Mouse (Mus musculus): ENCODE results near the gene Fezf2. TPM values are rescaled to one million over a fixed set of nuclear protein-coding genes. Genes with fewer than 3 reads are reported as not detected.

Fezf2 gene
- total RNA-seq (2021) = not detected
- long read RNA-seq, experiment 1 = 0 reads
- long read RNA-seq, experiment 2 = 0 reads

DNA sequence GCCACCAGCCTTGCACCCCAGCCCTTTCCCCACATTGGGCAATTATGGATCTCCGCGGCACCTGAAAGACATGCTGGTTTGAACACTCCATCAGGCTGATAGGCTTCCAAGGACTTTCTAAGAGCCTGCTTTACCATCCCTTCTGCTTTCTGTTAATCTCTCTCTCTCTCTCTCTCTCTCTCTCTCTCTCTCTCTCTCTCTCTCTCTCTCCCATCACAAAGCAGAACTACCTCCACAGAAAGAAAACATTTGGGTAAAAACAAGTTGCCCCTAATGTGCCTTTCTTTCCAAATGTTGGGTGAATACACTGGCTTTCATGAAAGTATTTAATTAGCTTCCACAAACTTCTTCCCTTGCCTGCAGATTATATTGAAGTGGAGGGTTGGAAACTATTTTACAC, at the start of gene Fezf2:
Fezf2 (minus strand) TSS at position 101 of the 400 bp plus-strand sequence.
- intact Hi-C loops (cut with DNase I) = no loop called here
- no peak for DNase-seq

DNA sequence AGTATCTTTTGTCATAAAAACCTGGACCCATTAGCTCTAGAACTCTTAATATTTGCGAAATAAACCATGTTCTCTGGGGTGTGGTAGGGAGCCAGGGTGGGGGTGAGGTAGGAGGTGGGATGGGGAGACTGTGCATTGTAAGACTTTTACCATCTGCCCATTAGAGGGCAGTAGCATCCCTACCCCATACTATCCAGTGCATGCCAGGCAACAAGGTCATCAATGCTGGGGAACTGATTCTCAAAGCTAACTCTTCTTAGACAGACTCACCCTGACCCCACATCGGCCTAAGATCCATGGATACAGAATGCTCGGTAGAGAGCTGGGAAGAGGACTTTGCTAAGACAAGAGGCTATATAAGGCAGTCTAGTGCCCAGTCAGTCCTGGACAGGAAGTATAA, 49.6 kb upstream of the Fezf2 start:
- intact Hi-C loops (cut with DNase I) = no loop called here
- no peak for DNase-seq

DNA sequence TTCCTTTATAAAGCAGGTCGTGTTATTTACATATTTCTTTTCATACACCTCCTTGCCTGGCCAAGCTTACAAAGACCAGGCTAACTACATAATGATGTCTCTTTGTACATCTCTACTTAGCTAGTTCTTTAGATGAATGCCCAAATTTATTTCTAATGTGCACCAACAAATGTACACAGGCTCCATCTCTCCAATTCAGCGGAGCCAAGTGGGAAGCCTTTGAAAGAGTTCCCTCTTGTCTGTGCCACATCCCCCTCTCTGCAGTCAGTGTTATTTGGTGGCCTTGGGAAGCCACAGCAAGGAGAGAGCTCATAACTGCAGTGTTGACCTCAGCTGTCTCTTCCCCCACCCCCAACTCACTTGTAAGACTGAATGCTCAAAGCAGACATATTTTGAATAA, 46.3 kb upstream of the Fezf2 start:
- intact Hi-C loops (cut with DNase I) = no loop called here
- DNase-seq = no peak

DNA sequence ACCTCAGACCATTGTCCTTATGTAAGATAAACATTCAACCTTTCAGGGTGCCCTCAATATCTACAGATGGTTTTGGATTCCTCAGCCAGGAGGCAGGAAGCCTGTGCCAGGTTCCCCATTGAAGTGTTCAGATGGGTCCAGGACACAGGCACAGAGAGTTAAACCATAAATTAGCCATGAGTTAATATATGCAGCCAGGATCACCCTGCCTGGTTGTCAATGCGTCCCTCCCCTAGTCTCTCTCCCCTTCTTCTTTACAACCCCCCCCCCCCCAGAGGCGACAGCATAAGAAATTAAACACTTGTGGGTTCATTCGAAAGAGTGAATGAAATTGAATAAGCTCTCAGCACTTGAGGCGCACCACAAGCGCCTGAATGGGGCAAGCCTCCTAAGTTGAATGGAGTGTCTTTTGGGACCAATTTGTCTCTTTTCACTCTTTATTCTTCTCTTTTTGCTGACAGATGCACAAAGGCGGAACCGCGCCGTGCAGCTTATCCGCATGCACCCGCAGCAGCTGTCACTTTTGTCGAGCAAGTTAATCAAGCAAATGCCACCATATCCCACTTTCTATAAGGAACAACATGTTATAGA, 45.4 kb upstream of the Fezf2 start:
- intact Hi-C loops (cut with DNase I) = no loop called here
- DNase-seq = no peak

DNA sequence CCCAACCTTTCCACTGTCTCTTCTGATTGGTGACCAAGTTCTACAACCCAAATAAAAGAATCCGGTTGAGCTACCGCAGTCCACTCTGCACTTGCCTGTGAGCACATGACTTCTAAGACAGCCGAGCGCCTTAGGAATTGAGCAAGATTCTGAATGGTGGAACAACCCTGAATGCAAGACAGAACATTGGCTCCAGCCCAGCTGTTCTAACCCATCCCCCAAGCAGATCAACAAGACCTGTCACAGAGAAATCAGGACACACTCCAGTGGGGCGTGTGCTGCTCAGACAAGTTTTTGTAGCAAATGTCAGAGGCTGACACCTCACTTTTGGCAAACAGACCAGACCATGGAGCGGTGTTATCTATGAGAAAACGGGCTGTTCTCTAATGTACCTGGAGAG, 43.2 kb upstream of the Fezf2 start:
- DNase-seq = no peak
- intact Hi-C loops (cut with DNase I) = no loop called here

DNA sequence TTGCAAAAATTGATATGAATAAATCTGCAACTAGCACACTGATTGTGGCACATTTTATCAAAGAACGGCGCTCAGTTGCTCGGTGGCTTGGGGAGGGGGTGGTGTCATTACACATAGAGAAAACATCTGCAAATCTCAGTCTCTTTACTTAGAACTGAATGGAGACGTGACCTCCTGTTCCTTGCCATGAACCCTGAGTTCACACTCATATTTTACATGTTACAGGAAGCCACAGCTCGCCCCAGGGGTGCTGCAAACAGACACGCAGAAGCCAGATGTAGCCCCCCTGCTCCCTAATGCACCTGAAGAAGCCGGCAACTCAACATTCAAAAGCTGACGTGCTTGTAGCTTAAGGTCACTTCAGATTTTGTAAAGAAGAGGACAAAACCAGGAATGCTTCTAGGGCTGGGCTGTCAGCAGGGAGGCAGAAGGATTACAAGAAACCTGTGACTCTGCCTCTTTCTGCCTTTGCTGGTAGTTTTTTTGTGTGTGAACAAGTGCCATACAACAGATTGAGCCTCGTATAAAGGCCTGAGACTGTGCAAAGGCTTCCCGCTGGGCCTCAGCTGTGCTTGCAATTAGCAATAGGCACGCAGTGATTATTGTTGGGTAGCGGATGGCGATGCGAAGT, 40.9 kb upstream of the Fezf2 start:
- intact Hi-C loops (cut with DNase I) = no loop called here
- DNase-seq = no peak

DNA sequence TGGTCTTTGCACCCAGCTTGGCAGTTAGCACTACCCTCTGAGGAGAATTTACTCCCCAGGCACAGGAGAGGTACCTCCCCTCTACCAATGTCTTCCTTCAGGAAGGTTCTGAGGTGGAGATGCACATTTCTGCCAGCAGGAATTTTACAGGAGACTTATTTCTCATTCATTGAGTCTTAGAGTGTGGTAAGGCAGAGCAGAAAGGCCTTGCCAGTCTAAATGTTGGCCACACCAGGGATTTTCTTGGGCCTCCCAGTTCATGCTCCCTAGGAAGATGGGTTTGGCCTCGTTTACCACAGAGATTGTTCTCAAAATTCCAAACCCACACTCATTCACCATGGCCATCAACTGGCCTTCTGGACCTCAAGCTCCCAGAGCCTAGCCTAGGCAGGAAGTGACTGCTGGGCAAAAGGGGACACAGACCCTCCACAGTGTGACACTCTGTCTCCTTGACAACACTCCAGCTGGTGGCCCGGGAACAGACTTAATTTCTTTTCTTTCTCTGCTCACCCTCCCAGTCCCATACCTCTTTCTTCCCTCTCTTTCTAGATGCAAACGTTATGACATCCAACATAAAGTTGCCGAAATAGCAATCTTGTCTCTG, 40.3 kb upstream of the Fezf2 start:
- no peak for DNase-seq

DNA sequence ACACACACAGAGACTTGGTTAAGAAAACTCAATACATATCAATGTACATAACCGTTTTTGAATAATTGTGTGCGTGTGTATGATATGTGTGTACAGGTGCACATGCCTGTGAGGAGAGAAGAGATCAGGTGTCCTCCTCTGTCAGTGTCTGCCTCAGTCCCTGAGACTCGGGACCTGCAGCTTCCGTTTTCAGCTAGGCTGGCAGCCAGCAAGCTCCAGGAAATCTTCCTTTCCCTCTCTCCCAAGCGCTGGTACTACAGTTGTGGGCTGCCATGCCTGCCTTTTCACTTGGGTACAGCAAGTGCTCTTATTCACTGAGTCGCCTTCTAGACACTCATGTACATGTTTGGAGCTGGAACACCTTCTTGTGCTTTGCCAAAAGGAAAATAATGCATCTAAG, 39.2 kb upstream of the Fezf2 start:
- no peak for DNase-seq
- intact Hi-C loops (cut with DNase I) = no loop called here

More for the DNA sequence above, 40.3 kb upstream of the Fezf2 start:
- intact Hi-C loops (cut with DNase I) = no loop called here

DNA sequence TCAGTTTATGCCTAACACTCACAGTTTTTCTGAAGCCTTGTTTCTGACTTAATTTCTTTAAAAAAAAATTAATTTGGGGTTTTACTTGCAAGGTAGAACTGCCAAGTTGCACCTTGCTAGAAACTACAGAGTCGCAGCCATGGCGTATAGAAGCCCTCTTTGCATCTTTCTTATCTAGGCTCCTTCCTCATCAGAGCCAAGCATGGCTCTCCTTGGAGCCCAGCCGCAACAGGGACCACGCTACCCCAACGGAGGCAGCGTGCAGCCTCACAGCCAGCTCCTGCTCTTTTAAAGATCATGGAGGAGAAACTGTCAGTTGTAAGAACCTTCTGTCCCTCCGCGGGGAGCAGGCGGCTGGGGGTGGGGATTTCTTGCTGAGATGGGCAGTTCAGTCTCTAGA, 29.9 kb upstream of the Fezf2 start:
- no peak for DNase-seq
- intact Hi-C loops (cut with DNase I) = no loop called here

DNA sequence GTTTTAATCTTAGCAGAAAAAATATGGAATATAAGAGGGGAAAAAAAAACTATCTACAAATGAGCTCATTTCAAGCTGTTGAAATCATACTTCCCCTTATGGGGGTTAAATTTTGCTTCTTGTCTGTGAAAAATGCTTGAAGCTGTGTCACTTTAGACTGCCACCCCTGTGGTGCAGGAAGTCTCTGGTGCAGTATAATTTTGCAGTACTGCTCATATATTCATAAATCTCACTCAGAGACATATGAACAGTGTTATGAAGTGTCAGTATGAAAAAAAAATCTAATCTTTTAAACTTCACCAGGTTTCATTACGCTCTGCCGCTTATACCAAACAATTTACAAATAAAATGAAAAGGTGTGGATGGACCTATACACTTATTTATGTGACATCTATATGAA, 29.3 kb upstream of the Fezf2 start:
- intact Hi-C loops (cut with DNase I) = no loop called here
- no peak for DNase-seq

DNA sequence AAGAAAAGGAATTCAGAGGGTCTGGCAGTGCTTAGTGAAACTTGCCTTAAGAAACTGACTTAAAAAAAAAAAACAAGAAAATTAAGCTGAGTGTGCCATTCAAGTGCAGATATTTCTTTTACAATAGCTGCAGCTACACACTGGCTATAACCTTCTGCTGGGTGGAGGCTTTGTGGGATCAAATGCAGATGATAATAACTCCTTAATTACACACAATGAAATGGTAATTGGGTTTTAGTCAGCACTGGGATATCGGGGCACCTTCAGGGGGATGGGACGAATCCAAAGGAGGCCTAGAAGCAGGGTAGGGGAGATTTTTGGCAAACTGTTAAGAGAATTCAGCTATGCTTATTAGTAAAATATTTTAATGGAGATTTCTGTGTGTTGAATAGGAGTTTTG, 27.5 kb upstream of the Fezf2 start:
- intact Hi-C loops (cut with DNase I) = no loop called here

DNA sequence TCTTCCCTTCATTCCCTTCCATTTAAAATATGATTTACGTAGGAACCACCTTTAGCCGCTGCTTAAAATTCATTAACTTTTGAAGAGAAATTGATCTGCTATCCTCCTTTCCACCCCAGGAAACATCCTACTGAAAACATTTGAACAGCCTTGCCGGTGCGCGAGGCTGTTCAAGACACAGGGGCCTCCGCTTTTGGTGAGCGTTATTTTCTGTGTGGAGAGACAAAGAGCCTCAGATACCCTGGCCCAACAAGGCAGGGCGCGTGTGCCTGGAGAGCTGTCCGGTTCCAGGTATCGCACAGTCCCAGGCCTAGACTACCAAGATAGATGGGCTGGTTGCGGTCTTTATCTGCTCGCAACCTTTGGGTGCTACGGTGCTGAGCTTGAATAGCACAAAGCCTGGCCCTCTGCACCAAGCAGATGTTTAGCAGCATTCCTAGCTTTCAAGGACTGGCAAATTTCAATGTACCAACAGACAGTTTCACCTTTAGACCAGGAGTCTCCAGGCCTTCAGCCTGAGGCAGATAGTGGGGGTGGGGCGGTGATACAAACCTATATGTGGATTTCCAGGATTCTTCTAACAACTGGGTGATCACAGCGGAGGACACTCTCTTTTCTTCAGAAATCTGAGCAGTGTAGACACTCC, 2.4 kb upstream of the Fezf2 start:
- intact Hi-C loops (cut with DNase I) = loop anchor here (5.0 kb wide), 1 partner anchor 52 kb away; no protein-coding TSS in a partner anchor
- no peak for DNase-seq

More for the DNA sequence above, 27.5 kb upstream of the Fezf2 start:
- no peak for DNase-seq

DNA sequence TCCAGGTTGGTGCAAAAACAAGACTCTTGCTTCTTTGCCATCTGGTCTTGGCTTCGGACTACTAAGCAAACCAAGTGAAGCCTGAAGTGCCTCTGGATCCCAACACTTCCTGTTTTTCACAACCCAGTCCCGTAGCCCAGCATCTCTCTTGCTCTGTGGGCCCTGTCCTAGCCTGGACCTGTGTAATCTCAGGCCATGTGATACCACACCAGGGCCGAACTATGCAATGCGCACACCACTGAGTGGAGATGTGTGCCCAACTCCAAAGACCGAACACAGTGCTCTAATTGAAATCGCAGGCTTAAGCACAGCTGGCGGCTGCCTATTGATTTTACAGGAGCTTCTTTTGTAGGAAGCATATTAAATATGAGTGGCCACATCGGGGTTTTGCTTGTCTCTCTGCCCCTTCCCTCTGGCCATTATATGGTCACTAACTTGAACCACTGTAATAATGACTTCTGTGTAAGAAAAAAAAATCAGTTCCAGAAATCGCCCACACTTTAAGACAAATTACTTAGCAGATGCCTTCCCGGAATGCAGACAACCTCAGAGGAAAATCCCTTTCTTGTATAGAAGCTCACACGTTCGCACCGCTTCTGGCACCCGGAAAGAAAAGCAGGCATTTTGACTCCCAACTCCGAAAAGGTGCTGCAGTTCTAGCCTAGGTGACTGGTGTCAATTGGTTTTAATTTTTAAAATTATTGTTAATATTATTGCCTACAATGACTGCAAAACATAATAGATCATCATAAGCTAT, 1.5 kb upstream of the Fezf2 start:
- no peak for DNase-seq
- intact Hi-C loops (cut with DNase I) = loop anchor here (5.0 kb wide), 1 partner anchor 53 kb away; no protein-coding TSS in a partner anchor

DNA sequence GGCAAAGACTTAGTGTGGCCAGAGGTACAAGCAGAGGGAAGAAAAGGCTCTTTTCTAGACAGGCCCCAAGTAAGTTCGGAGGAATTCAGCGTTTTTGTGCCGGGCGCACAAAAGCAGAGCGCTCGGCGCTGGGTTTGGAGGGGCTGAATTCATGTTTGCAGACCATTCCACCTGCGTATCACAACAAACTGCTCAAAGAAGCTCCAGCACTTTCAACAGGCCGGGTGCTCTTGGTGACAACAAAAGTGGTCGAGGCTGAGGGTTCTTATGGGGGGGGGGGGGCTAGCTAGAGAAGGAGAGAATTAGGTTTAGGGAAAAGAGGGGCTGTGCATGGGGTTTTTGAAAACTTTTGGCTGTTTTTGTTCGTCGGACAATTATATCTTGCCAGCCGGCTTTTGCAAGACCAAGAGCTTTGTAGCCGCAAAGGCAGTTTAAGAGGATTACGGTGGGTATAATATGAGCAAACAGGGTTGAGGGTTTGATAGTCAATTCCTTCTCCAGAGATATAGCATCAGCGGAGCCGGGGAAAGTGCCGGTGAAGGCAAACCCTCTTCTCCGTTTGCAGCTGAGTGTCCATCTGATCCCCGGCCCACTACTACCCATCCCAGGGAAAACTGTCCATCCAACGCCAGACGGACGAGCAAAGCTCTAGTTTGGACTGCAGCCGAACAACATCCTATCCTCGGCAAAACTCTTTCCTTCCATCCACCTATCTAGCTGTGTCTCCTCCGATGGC, 956 bp downstream of the Fezf2 start:
- no peak for DNase-seq
- intact Hi-C loops (cut with DNase I) = no loop called here

DNA sequence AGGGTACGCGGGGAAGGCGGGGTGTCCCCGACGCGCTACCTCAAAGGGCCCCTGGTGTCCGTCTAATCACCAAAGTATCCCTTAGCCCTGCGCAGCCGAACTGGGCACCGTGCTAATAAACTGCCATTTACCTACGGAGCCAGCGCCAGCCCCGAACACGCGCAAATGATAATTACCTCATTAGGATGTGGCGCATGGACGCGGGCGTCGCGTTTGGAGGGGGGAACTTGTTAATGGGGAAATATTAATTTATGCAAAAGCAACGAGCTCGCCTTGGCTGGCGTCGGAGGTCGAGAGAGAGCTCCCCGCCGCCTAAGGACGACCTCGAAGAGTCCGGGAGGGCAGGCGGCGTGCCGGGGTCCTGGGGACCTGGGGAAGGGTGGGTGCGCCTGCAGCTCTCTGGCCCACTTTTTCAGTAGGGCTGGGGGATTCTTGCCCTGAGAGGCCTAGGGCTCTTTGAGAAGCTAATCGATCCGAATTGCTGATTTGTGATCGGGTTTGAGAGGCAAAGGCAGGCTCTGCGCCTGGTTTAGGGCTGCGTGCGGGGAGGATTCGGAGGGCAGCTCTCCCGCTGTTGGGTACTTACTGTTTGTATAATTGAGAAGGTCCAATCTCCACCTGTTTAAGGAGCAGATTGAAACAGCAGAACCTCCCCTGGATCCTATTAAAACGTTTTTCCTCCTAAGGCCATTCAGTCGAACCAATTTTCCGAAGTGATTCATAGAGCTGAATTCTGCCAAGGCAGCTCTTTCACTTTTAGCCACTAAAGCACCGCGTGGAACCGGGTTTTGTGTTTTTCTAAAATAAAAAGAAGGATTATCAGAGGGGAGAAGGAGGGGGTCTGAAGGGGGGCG, 1.8 kb downstream of the Fezf2 start:
- DNase-seq = no peak
- intact Hi-C loops (cut with DNase I) = no loop called here

DNA sequence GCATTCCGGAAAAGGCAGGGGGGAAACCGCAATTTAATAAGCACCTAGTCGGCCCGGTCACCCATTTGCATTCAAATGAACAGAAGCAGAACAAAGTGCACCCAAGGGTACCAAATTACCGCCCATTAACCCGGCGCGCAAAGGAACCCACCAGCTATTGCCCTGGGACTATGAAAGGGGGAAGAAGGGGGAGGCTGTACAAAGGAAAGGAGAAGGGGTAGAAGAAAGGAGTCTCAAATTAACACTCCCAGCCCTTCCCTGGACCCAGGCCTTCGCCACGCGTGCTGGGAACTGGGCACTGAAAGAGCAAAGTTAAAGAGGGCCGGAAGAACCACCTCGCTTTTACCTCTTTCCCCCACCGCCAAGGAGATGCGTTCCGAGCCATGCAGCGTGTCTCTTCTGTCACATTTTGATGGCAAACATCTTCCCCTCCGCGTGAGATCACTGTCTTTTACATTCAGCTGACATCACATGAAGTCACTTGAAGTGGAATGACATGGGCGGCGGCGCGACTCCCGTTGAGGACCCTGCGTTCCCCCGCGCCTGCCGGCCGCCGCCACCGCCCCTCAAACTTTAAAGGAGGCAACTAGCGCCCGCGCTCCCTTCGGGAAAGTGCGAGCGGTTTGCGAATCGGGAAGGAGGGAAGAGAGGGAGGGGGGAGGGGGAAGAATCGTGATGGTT, 2.6 kb downstream of the Fezf2 start:
- DNase-seq = no peak
- intact Hi-C loops (cut with DNase I) = no loop called here

DNA sequence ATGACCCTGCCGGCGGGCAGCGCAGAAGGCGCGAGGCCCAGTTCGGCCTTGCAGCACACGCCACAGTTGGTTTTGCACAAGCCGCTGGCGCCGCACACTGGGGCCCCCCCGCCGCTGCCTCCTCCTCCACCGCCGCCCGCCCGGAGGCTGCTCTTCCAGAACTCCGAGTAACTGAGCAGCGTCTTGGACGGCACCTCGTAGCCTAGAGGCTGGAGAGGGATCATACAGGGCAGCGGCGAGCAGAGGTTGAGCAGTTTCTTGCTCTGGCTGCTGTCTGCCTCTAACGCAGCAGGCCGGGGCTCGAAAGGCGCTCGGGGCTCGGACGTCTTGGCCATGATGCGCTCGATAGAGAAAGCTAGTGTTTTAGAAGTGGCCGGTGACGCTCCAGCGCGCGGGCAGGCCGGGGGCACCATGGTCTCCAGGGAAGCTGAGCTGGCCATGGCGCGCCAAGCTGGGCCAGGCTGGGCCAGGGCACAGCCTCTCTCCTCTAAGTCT, 3.2 kb downstream of the Fezf2 start:
- intact Hi-C loops (cut with DNase I) = no loop called here

DNA sequence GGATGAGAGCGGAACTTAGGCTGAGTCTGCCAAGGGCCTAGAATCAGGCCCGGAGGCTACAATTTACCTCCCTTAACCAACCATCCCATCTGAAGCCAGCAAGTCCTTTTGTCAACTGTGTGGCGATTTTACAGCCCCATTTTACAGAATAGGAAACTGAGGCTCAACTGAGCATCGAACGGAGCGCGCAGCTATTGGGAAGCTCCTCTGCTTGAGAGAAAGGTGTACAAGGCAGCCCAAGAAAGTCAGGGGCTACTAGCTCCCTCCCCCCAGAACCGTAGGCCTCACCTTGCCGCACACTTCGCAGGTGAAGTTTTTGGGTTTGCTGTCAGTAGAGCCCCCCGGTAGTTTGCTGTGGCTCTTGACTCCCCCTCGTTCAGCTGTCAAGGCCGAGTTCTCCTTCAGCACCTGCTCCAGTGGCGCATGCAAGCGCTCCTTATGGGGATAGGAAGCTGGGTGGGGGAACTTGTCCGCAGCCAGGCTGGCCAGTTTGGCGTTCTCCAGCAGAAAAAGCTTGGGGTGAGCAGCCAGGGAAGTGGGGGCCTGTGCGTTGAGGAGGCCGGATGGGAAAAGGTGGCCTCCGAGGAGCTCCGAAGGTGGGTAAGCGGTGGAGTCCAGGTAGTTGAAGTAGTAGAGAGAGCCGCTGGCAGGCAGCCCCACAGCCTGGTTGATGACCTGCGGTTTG, 3.8 kb downstream of the Fezf2 start:
- DNase-seq = no peak
- intact Hi-C loops (cut with DNase I) = no loop called here

More for the DNA sequence above, 3.2 kb downstream of the Fezf2 start:
- no peak for DNase-seq
